Mouse (Mus musculus) inflammation-experienced regulatory T-cells, adult 6 months (primary cell): ENCODE data around the gene Nhlrc1. TPM values are rescaled to one million over a fixed set of nuclear protein-coding genes. Genes with fewer than 3 reads are reported as not detected.

Experiments
- ATAC-seq: one replicate; pipeline ENCODE4 v1.8.0; 2017
- polyA plus RNA-seq, 3 experiments: library from polyadenylated mRNA; unstranded; fragments of 100-300 nt; shearing (Covaris generic); gene quantifications; one replicate each; pipeline ENCODE4 v1.2.1; 2017

Gene Nhlrc1
- polyA plus RNA-seq, 3 experiments from 2014 or later: 0.67 to 0.74 TPM; not detected in 1

DNA sequence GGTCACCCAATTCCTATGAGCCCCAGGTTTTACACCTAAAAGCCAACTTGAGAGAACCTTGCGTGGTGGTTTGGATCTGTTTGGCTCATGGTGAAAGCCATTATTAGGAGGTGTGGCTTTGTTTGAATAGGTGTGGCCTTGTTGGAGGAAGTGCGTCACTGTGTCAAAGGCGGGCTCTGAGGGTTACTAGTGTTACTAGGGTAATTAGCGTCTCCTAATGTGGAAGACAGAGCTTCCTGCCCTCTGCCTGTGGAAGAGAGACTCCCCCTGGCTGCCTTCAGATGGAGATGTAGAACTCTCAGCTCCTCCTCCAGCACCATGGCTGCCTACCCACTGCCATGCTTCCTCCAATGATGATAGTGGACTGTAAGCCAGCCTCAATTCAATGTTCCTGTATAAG, 13.1 kb downstream of the Nhlrc1 start:
- ATAC-seq: no peak

DNA sequence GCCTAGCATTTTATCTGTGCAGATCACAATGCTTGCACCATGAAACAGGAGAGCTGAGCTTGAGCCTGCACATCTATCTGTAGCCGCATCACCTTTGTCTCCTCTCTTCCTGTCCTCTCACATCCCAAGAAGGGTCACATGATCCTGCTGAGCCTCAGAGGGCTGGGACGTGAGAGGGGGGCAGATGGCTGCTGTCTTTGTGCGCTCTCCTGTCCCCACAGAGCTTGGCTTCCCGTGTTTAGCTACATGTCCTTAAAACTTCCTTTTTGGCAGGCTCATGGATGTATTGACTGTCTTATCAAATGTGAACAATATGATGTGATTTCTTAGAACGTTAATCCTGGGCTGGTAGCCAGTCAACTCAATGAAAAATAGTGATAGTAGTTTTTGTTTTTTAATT, 15.2 kb downstream of the Nhlrc1 start:
- ATAC-seq: no peak

GRCm38 (mm10) chr13:46997355-46997754, 17.3 kb downstream of the Nhlrc1 start:
- ATAC-seq: no peak

DNA sequence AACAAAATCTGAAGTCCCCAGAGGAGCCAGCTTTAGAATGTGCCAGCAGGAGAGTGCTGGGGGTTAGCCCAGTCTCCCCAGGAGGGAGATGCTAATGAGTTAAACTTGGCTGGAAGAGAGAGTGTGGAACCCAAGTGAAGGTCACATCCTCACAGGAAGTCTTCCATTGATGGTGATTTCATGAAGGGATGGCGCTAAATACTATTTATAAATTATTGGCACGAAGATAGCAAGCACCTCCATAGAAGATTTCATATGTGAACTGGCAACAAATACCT, 21.4 kb downstream of the Nhlrc1 start:
- ATAC-seq: no peak

DNA sequence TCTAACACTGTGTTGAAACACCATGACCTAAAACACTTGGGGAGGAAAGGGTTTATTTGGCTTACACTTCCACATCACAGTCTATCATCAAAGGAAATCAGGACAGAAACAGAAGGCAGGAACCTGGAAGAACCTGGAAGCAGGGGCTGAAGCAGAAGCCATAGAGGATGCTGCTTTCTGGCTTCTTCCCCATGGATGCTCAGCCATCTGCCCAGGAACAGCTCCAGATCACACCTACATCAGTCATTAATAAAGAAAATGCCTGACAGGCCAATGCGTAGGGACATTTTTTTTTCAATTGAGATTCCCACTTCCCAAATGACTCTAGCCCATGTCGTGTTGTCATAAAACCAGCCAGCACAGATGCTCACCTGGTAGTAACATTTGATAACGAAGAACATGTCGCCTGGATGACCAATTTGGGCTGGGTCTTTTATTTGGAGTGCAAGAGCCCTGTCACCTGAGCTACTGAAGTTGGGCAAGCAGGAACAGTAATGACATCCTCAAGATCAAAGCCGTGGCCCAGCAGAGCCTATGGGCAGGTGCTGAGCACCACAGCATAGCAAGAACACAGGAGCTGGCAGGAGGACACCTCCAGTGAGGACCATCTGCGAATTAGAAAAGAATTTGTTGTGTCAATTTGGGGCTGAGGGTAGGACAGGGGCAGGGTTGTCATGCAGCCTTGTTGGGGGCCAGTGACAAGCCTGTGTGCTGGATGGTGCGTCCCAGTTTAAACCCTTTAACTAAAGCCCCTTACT, 22.0 kb downstream of the Nhlrc1 start:
- ATAC-seq: no peak

DNA sequence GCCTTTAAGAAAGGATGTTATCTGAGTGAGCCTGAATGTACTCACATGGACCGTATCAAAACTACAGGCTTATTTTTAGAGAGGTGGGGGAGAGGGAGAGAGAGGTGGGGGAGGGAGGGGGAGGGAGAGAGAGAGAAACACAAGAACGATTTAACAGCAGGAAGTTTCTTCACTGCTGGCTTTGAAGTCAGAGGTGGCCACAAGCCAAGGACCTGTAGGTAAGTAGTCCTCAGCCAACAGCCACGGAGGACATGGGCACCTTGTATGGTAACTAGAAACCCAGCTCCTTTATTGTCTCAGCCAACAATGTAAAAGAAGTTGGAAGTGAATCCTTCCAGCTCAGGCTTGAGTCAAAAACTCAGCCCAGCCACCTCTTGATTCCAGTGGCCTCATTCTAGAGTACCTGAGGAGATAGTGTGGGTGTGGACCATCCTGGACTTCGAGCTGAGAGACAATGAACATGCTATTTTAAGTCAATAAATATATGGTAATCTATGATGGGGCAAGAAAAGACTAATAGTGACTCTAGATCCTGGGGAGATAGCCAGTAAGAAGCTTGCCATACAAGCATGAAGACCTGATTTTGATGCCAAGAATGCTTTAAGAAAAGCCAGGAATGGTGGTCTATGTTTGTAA, 24.2 kb downstream of the Nhlrc1 start:
- ATAC-seq: no peak

DNA sequence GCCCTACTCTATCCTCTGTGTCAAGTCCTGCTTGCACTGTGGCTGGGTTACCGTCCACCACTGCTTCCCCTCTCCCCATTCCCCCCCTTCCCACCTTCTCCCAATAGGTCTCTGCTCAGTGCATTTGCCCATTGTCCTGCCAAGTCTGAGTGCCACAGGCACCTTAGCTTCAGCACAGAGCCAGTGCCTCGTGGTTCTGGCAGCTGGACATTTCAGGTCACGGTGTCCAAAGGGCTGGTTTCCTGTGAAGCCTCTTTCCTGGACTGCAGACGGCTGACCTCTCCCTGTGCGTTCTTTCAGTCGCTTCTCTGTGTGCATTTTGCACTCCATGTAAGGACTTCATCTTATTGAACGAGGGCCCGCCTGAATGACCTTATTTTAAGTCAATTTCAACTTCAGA, 26.7 kb downstream of the Nhlrc1 start:
- ATAC-seq: no peak

DNA sequence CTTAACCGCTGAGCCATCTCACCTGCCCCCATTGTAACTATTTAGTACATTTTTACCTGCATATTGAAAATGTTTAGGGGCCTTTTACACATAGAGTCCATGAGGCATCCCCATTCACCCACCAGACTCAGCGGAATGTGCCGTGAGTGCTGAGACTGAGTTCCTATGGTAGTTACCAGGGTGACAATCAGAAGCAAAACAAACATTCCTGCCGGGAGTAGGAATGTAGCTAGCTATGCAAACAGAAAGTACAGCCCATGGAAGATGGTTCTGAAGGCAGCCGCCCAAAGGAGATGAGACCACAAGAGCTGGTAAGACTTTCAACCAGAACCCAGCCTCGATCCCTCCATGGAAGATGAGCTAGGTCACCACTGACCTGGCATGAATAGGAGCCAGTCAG, 28.4 kb downstream of the Nhlrc1 start:
- no peak for ATAC-seq

- ATAC-seq: peak; percentile 35
Observed at GRCm38 (mm10) chr13:46983878-46984277, 30.8 kb downstream of the Nhlrc1 start.

- ATAC-seq: no peak
Observed at GRCm38 (mm10) chr13:46979836-46980490, 34.7 kb downstream of the Nhlrc1 start.

DNA sequence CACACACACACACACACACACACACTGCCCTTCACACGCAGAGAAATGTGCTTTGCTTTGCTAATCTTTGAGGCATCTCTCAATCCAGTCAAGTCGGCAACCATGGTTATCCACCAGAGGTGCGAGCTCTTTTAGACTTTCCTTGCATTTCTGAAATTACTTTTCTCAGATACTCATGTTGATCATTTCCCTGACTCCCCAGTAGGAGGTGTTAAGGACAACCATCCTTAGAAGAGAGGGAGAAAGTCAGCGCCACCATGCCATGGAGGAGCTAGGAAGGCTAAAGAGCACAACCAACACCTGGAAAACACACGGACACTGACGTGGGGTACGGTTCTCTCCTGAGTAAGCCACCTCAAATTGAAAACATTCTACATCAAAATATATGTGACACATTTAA, 38.1 kb downstream of the Nhlrc1 start:
- no peak for ATAC-seq

DNA sequence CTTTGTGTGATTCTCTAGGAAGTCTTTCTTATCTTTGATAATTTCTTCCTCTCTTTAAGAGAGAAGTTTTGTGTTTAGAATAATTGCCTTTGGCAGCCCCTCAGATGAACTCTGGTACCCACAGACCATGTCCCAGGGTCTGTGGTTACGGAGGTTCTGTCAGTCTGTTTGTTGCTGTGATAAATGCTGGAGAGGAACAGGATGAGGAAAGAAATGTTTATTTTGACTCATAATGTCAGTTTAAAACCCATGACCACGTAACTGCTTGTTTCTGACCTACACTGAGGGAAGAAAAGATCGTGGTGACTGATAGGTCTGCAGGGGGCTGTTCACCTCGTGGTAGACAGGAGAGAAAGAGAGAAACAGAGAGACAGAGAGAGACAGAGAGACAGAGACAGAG, 38.7 kb downstream of the Nhlrc1 start:
- ATAC-seq: no peak

DNA sequence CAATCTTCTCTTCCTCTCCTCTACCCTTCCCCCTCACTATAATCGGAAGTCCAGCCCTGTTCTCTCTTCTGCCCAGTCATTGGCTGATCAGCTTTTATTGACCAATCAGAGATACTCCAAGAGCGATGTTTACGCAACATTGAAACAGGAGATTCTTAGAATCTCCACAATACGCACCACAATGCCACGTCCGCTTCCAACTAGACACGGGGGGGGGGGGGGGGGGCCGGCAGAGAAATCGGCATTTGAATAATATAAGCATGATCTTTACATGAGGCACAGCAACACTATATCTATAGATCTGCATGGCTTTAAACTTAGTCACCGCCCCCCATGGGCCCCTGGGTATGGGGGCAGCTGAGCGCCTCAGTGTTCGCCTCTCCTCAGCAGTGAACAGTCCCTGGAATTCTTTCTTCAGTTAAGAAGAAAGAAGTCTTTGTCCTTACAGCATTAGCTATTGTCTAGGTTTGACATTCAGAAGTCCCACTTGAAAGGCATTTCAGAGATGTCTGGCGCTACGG, 39.6 kb downstream of the Nhlrc1 start:
- no peak for ATAC-seq

DNA sequence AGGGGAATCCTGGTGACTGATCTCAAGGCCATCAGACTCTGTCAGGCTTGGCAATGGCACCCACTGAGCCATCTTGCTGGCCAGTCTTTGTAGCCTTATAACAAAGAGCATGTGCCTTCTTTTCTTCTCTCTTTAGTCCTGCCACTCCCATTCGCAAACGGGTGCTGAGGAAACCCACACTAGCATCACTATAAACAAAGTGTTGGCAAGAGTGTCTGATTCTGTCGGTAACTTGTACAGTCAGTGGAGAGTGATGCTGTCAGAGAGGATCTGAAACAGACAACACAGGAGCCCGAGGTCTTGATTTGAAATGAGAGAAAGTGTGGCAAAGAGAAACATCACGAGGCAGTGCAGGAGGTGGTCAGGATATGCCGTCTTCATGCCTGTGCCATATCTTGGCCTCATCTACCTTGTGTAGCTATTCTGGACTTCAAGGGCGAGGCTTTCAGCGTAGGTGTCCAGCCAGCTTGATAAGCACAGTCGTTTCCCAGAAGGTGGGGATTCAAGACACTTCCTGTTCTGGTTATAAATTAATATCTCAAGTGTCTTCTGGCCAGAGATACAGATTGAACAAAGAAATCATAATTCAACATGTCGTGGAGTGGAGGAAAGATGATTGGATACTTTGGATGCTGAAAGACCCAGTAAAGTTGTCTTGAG, 44.2 kb downstream of the Nhlrc1 start:
- no peak for ATAC-seq

DNA sequence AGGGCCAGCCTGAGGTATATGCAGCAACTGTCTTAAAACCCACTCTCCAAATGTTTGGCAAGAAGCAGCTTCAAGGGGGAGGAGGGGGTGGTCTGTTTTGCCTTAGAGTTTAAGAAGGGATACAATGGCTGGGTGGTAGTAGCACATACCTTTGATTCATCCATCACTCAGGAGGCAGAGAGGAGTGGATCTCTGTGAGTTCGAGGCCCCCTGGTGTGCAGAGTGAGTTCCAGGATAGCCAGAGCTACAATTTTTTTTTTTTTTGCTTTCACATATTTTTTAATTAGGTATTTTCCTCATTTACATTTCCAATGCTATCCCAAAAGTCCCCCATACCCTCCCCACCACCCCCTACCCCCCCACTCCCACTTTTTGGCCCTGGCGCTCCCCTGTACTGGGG, 46.0 kb downstream of the Nhlrc1 start:
- ATAC-seq: no peak

- no peak for ATAC-seq
Observed at GRCm38 (mm10) chr13:46967308-46967707, 47.3 kb downstream of the Nhlrc1 start.

Other genes with a start within 250 kb of the Nhlrc1 start
- 1 to 10 TPM; 4.1 to 9.6 (median 6.5) TPM for gene Kif13a, start 85.0 kb downstream of the Nhlrc1 start, polyA plus RNA-seq
- 10 to 100 TPM; 17.5 to 20.9 (median 19.1) TPM for gene Kdm1b, start 28.6 kb upstream of the Nhlrc1 start, polyA plus RNA-seq
- 1 to 10 TPM; 4.1 to 9.7 (median 8.0) TPM for gene Tpmt, start 29.9 kb upstream of the Nhlrc1 start, polyA plus RNA-seq
- gene Dek, start 91.4 kb upstream of the Nhlrc1 start, polyA plus RNA-seq: 100 to 1,000 TPM; 101 to 248 (median 120) TPM
- gene Rnf144b, start 107.8 kb upstream of the Nhlrc1 start, polyA plus RNA-seq: under 1 TPM in 1 of 3 experiments, not detected in 2; 0.18 TPM